Mouse (Mus musculus) forebrain, embryonic 14.5 days (tissue): ENCODE measurements around the gene Malrd1. TPM values are rescaled to one million over a fixed set of nuclear protein-coding genes. Genes with fewer than 3 reads are reported as not detected.
A peak's percentile ranks its signal among the peaks of the same experiment; 100 is the strongest.
"Not testable (repeated sequence)": the region's sequence is repeated elsewhere in the genome, so short reads cannot be mapped to it uniquely, and the experiment has no call there.

Source experiments
- ATAC-seq: fragments of 200-750 bp; cut with Nextera tagmentation; 2 replicates; pipeline ENCODE4 v1.8.0; 2017; ENCODE audit warnings: mild to moderate bottlenecking, moderate library complexity
- DNase-seq: peaks from one replicate; pipeline ENCODE4 v3.0.0-alpha.2; 2015; ENCODE audit warnings: low spot score
- H3K27ac ChIP-seq: fragments of 300-500 bp; sonication (generic); 2 replicates; pipeline ENCODE4 v1.5.1; 2014; ENCODE audit warnings: low read depth, mild to moderate bottlenecking, control low read depth, low read length, moderate library complexity
- H3K27me3 ChIP-seq: fragments of 300-500 bp; sonication (generic); replicated peaks from 2 replicates; pipeline ENCODE4 v1.6.1; 2014; ENCODE audit warnings: low read length, control low read depth, mixed read lengths; ENCODE audit not compliant: control insufficient read depth, insufficient read depth
- H3K36me3 ChIP-seq: fragments of 300-500 bp; sonication (generic); 2 replicates; pipeline ENCODE4 v1.6.1; 2014; ENCODE audit warnings: low read length, control low read depth; ENCODE audit not compliant: control insufficient read depth, insufficient read depth
- H3K4me1 ChIP-seq: fragments of 300-500 bp; sonication (generic); 2 replicates; pipeline ENCODE4 v1.6.1; 2014; ENCODE audit warnings: antibody characterized with exemption, low read length, control low read depth; ENCODE audit not compliant: control insufficient read depth, insufficient read depth
- H3K4me2 ChIP-seq: fragments of 300-500 bp; sonication (generic); 2 replicates; pipeline ENCODE4 v1.6.1; 2014; ENCODE audit warnings: mild to moderate bottlenecking, control low read depth, low read length
- H3K4me3 ChIP-seq: fragments of 300-500 bp; sonication (generic); 2 replicates; pipeline ENCODE4 v1.5.1; 2014; ENCODE audit warnings: low read depth, low read length, control low read depth
- H3K9ac ChIP-seq: fragments of 300-500 bp; sonication (generic); 2 replicates; pipeline ENCODE4 v1.6.1; 2014; ENCODE audit warnings: mild to moderate bottlenecking, low read length, control low read depth, moderate library complexity
- H3K9me3 ChIP-seq: fragments of 300-500 bp; sonication (generic); replicated peaks from 2 replicates; pipeline ENCODE4 v1.6.1; 2016; ENCODE audit warnings: low read length, control low read depth, mixed read lengths; ENCODE audit not compliant: control insufficient read depth
- WGBS: fragments of 180-500 bp; shearing (Covaris S2); extraction: QIAGEN DNeasy Blood & Tissue Kit; methylation state at CpG from one replicate; pipeline ENCODE4 v1.1.7; 2014; 5-methylcytosine and 5-hydroxymethylcytosine counted together
- polyA plus RNA-seq: library from polyadenylated mRNA; unstranded; fragments of >200 nt; fragmentation: Nextera tagmentation; extraction: Ambion mirVana; gene quantifications from 2 replicates; pipeline ENCODE4 v1.2.1, GENCODE M21; 2014

Malrd1 gene
- polyA plus RNA-seq, 1 experiment from 2014 or later = 0.03 TPM

DNA sequence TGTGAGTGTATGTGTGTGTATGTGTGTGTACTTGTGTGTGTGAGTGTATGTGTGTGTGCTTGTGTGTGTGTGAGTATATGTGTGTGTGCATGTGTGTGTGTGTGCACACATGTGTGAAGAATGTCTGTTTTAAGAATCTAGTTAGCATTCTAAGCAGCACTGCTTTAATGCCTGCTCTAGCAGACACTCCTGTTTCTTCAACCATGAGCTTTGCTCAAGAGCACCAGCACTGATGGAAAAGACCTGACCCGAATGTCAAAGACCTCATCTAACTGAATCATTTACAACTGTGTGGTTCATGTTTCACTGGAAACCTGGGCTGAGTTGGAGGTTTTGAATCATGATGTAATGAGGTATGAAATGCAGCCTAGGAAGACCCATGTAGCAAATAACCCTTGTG is 406.1 kb downstream of the Malrd1 start:
- DNase-seq (peak; percentile 8), ATAC-seq (peak; percentile 44; the same call in 1 of the 2 replicates)
- Histone ChIP-seq H3K27ac (no peak overlapping the region), H3K4me3 (no peak overlapping the region), H3K36me3 (no peaks in the 10 kb centered on the region), H3K4me2 (no peak overlapping the region), H3K4me1 (no peaks in the 10 kb centered on the region), H3K27me3 (no peaks in the 10 kb centered on the region), H3K9me3 (no peaks in the 10 kb centered on the region), H3K9ac (no peak overlapping the region)
- 69% methylated on average over 1 of the region's 1 CpGs for WGBS

GRCm38 (mm10) chr2:16002925-16003324 is 476.6 kb downstream of the Malrd1 start:
- Histone ChIP-seq H3K27ac (no peak overlapping the region), H3K9ac (no peak overlapping the region), H3K27me3 (no peaks in the 10 kb centered on the region), H3K4me3 (no peak overlapping the region), H3K9me3 (no peaks in the 10 kb centered on the region), H3K36me3 (no peaks in the 10 kb centered on the region), H3K4me2 (no peak overlapping the region), H3K4me1 (no peaks in the 10 kb centered on the region)
- 49% methylated on average over 2 of the region's 2 CpGs for WGBS
- DNase-seq (peak; percentile 10), ATAC-seq (no peak)

DNA sequence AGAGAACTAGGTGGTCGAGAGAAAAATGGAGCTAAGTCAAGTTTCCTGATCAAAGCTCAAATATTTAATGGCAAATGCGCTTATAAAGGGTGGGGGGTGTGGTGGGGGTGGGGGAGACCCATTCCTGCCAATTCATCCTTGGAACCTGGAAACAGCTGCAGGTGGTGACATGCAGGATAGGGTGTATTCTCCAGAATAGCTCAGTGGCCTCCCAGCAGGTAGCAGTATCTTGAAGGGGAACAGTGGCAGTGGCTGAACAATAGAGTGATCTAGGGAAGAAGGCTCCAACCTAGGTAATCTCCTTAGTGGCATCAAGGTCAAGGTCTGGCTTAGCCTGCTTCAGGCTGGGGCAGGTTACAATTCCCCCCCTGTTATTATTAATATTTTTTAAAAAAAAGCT is 490.8 kb downstream of the Malrd1 start:
- not testable (repeated sequence) for H3K27me3 ChIP-seq, H3K27ac ChIP-seq, H3K4me2 ChIP-seq, ATAC-seq, H3K9me3 ChIP-seq, H3K4me1 ChIP-seq, H3K4me3 ChIP-seq, H3K36me3 ChIP-seq, DNase-seq, H3K9ac ChIP-seq
- 93% methylated on average over 2 of the region's 2 CpGs for WGBS

- H3K9ac ChIP-seq, H3K27ac ChIP-seq, H3K4me2 ChIP-seq, H3K36me3 ChIP-seq, H3K4me3 ChIP-seq, DNase-seq, ATAC-seq, H3K4me1 ChIP-seq, H3K27me3 ChIP-seq, H3K9me3 ChIP-seq: not testable (repeated sequence)
Observed at GRCm38 (mm10) chr2:16017719-16018118, 491.4 kb downstream of the Malrd1 start.

- H3K4me2 ChIP-seq = no peak overlapping the region
- H3K4me3 ChIP-seq = no peak overlapping the region
- WGBS = 23% methylated on average over 12 of the region's 12 CpGs
- no peaks in the 10 kb centered on the region for H3K27me3 ChIP-seq
- no peaks in the 10 kb centered on the region for H3K36me3 ChIP-seq
- H3K4me1 ChIP-seq = no peaks in the 10 kb centered on the region
- no peak for ATAC-seq
- DNase-seq = peak; percentile 1
- H3K9ac ChIP-seq = no peak overlapping the region
- no peak overlapping the region for H3K27ac ChIP-seq
- no peaks in the 10 kb centered on the region for H3K9me3 ChIP-seq
Observed at GRCm38 (mm10) chr2:16029752-16030151, 503.5 kb downstream of the Malrd1 start.

DNA sequence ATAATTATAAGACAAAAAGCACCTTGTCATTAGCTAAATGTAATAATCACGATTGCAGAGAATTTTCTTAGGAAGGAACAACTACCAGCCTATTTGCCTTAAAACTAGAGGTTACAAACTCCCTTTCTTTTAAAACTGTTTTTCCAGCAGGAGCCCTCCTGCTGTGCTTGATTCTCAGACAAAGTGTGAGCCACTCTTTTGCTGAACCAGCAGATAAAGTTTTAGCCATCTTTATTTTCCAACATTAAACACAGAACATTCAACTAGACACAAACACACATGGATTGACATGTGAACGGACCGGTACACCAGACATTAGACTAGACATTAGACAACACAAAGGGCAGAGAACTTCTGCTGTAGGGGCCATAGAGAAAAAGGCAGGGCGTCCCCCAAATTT is 505.3 kb downstream of the Malrd1 start:
- ATAC-seq = no peak
- H3K9ac ChIP-seq = no peak overlapping the region
- H3K36me3 ChIP-seq = no peaks in the 10 kb centered on the region
- 42% methylated on average over 4 of the region's 4 CpGs for WGBS
- H3K27me3 ChIP-seq = no peaks in the 10 kb centered on the region
- no peaks in the 10 kb centered on the region for H3K4me1 ChIP-seq
- H3K27ac ChIP-seq = no peak overlapping the region
- H3K9me3 ChIP-seq = no peaks in the 10 kb centered on the region
- DNase-seq = no peak
- no peak overlapping the region for H3K4me3 ChIP-seq
- H3K4me2 ChIP-seq = no peak overlapping the region

DNA sequence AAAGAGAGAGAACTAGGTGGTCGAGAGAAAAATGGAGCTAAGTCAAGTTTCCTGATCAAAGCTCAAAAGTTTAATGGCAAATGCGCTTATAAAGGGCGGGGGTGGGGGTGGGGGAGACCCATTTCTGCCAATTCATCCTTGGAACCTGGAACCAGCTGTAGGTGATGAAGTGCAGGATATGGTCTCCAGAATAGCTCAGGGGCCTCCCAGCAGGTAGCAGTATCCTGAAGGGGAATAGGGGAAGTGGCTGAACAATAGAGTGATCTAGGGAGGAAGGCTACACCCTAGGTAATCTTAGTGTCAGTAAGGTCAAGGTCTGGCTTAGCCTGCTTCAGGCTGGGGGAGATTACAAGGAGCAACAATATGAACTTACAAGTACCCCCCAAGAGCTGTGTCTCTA is 506.5 kb downstream of the Malrd1 start:
- Histone ChIP-seq H3K27ac (no peak overlapping the region), H3K4me3 (no peak overlapping the region), H3K27me3 (no peaks in the 10 kb centered on the region), H3K4me2 (no peak overlapping the region), H3K9me3 (no peaks in the 10 kb centered on the region), H3K9ac (no peak overlapping the region), H3K36me3 (no peaks in the 10 kb centered on the region), H3K4me1 (no peaks in the 10 kb centered on the region)
- 58% methylated on average over 3 of the region's 3 CpGs for WGBS
- ATAC-seq (no peak), DNase-seq (no peak)

DNA sequence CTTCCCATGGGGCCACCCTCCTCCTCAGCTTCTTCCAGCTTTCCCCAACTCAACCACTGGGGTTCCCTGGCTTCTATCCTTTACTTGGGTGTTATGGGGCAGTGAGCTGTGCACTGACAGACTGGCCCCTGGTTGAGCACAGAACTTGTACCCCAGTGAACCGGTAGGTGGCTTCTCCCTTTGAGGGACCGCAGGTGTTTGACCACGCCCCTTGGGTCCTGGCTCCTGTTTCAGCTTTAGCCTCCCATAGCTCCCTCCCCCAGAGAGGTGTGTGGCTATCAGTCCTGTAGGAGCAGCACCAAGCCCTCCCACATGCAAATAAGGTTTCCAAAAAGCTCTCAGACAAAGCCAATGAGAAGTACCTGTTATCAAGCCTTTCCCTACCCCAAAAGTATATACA is 584.4 kb downstream of the Malrd1 start:
- no peaks in the 10 kb centered on the region for H3K9me3 ChIP-seq
- H3K4me1 ChIP-seq = no peaks in the 10 kb centered on the region
- no peak overlapping the region for H3K4me3 ChIP-seq
- H3K9ac ChIP-seq = no peak overlapping the region
- H3K4me2 ChIP-seq = no peak overlapping the region
- ATAC-seq (no peak), DNase-seq (no peak)
- WGBS = 53% methylated on average over 3 of the region's 3 CpGs
- H3K27ac ChIP-seq = no peak overlapping the region
- H3K27me3 ChIP-seq = no peaks in the 10 kb centered on the region
- no peaks in the 10 kb centered on the region for H3K36me3 ChIP-seq

GRCm38 (mm10) chr2:16113333-16113732 is 587.1 kb downstream of the Malrd1 start:
- no peaks in the 10 kb centered on the region for H3K4me1 ChIP-seq
- no peaks in the 10 kb centered on the region for H3K36me3 ChIP-seq
- DNase-seq (no peak), ATAC-seq (no peak)
- H3K9me3 ChIP-seq = no peaks in the 10 kb centered on the region
- no peak overlapping the region for H3K9ac ChIP-seq
- WGBS = 86% methylated on average over 2 of the region's 2 CpGs
- no peak overlapping the region for H3K4me3 ChIP-seq
- no peak overlapping the region for H3K4me2 ChIP-seq
- no peaks in the 10 kb centered on the region for H3K27me3 ChIP-seq
- no peak overlapping the region for H3K27ac ChIP-seq

DNA sequence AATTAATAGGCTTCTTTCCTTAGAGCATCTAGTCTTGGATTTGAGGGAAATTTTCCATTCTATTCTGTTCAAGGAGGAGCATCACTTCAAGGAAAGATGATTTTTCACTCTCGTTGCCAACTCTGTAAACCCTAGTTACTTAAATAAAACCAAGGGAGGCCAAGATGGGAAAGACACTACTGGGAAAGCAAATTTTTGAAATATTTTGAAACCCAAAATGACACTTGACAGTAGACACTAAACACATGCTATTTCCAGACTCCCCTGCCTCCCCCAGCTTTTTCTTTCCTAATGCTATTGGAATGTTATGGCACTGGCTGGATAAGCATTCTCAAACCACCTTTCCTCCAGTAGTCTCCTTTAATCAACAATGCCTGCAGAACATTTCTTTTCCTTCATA is 621.7 kb downstream of the Malrd1 start:
- Histone ChIP-seq H3K4me3 (no peak overlapping the region), H3K36me3 (no peaks in the 10 kb centered on the region), H3K4me1 (no peaks in the 10 kb centered on the region), H3K9me3 (no peaks in the 10 kb centered on the region), H3K27ac (no peak overlapping the region), H3K27me3 (no peaks in the 10 kb centered on the region), H3K9ac (no peak overlapping the region), H3K4me2 (no peak overlapping the region)
- ATAC-seq (no peak), DNase-seq (no peak)
- 90% methylated on average over 1 of the region's 1 CpGs for WGBS
